Mouse (Mus musculus): Measurements from ENCODE around the gene Gspt2. TPM values are rescaled to one million over a fixed set of nuclear protein-coding genes. Genes with fewer than 3 reads are reported as not detected.

Gene Gspt2
- polyA plus RNA-seq, 1 experiment from 2014 or later, result 10.3 TPM

Other genes starting within 250 kb of the Gspt2 start
- gene Maged1, start 93.9 kb upstream of the Gspt2 start, polyA plus RNA-seq (2014; fragmentation: Nextera tagmentation; extraction: Ambion mirVana), result 1,111 and 1,161 TPM in 2 replicates
- gene Zxdb, start 88.5 kb downstream of the Gspt2 start, polyA plus RNA-seq (2014; fragmentation: Nextera tagmentation; extraction: Ambion mirVana), result 2.7 TPM in 2 replicates

Measured in forebrain, embryonic 14.5 days (tissue).